In the genomic region with DNA sequence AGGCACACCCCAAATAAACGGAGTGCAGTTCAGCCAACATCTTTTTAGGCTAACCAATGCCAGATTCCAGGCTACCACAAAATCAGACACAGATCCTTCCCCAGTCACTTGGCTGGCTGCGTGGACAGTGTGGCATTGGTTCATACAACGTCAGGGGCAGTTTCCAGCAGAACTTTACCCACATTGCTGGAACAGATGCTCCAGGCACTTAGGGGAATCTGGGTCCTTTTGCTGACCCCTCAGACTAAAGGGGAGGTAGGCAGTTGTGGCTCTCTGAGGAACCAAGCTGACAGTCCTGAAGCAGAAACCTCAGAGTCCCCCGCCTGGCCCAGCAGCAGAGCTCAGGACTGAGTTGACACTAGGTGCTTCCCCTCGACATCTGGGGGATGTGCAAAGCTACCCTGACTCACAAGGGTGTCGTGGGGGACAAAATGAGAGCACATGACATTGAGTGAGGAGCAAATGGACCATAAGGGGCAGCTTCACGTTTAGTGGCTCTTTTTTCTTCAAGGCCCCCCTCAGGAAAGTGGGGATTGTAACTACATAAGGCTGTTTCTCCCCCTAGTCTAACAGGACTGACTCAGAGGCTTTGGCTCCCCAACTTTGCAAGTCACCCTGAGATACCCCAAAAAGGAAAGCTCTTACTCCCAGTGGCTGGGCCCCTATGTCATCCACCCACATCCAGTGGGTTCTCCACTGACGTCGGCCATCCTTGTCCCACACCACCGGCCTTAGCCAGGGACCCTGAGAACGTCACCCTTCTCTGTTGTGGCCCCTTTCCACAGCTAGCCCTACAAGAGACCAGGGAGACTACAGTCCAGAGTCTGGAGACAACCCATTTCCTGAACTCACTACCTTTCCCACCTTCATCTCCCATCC, we compare ENCODE assay signal across 8 mouse cellular contexts. TPM values are rescaled to one million over a fixed set of nuclear protein-coding genes. Genes with fewer than 3 reads are reported as not detected.
DNase-seq lines count a peak whose midpoint lies in the region; ATAC-seq lines count a peak whose summit lies in the region.

No protein-coding gene starts in this region.

- peaks cover 18% of the 10 kb centered on the region for H3K27me3 ChIP-seq in midbrain, embryonic 11.5 days (ENCODE audit: control insufficient read depth, insufficient read depth, low read length)
- peaks cover 10% of the 10 kb centered on the region for H3K27me3 ChIP-seq in midbrain, embryonic 16.5 days (ENCODE audit: control insufficient read depth, insufficient read depth, low read depth, low read length)
- H3K27me3 ChIP-seq in splenic B cell, adult 2 months (ENCODE audit: control insufficient read depth, insufficient read depth, low read length, poor library complexity, severe bottlenecking): no peaks in the 10 kb centered on the region

- no peak overlapping the region for H3K4me3 ChIP-seq in midbrain, embryonic 11.5 days (ENCODE audit: low read depth, low read length)
- H3K4me3 ChIP-seq in midbrain, embryonic 16.5 days (ENCODE audit: low read depth, low read length): no peak overlapping the region

- no peak overlapping the region for H3K27ac ChIP-seq in midbrain, embryonic 11.5 days (ENCODE audit: low read depth, low read length)
- no peak overlapping the region for H3K27ac ChIP-seq in midbrain, embryonic 16.5 days (ENCODE audit: low read length)

- ATAC-seq in frontal cortex, adult (ENCODE audit: low TSS enrichment): 0 out of 2 replicates have a peak, but pooled peaks have one; percentile 3
- ATAC-seq in midbrain, embryonic 11.5 days (ENCODE audit: low FRiP score): no peak
- ATAC-seq in midbrain, embryonic 16.5 days: no peak
- ATAC-seq in inflammation-experienced regulatory T-cells, adult 6 months: peak; percentile 13

- H3K9me3 ChIP-seq in midbrain, embryonic 11.5 days (ENCODE audit: control insufficient read depth, low read length): no peaks in the 10 kb centered on the region
- H3K9me3 ChIP-seq in midbrain, embryonic 16.5 days (replicated peaks; ENCODE audit: control insufficient read depth, low read length, poor library complexity, severe bottlenecking): no peaks in the 10 kb centered on the region

- 74% methylated on average over 11 of the region's 11 CpGs for WGBS in midbrain, embryonic 11.5 days
- WGBS in midbrain, embryonic 16.5 days: 83% methylated on average over 11 of the region's 11 CpGs

- no peak overlapping the region for H3K9ac ChIP-seq in midbrain, embryonic 11.5 days (ENCODE audit: low read length)
- no peak overlapping the region for H3K9ac ChIP-seq in midbrain, embryonic 16.5 days (ENCODE audit: low read depth, low read length)

- no peak for DNase-seq in frontal cortex, adult 2 months (ENCODE audit: extremely low spot score in 1 of 2, low spot score in 1 of 2)
- DNase-seq in midbrain, embryonic 11.5 days (ENCODE audit: low spot score, missing footprints): no peak
- DNase-seq in splenic B cell, adult 2 months (ENCODE audit: low read depth, low spot score): peak; percentile 60
- DNase-seq in cerebellum, postnatal 10 days: no peak
- no peak for DNase-seq in adrenal gland, postnatal 25 days

- H3K36me3 ChIP-seq in midbrain, embryonic 11.5 days (ENCODE audit: control insufficient read depth, insufficient read depth, low read length): no peaks in the 10 kb centered on the region
- H3K36me3 ChIP-seq in midbrain, embryonic 16.5 days (ENCODE audit: control insufficient read depth, insufficient read depth, low read length): no peaks in the 10 kb centered on the region
- H3K36me3 ChIP-seq in splenic B cell, adult 2 months (ENCODE audit: control insufficient read depth, insufficient read depth, low read length, poor library complexity, severe bottlenecking): peaks cover 3% of the 10 kb centered on the region

- peak overlapping the region; percentile 57; the same call in 1 of the 2 replicates for H3K4me2 ChIP-seq in midbrain, embryonic 11.5 days
- H3K4me2 ChIP-seq in midbrain, embryonic 16.5 days (ENCODE audit: low read length): no peak overlapping the region

- H3K4me1 ChIP-seq in midbrain, embryonic 11.5 days (ENCODE audit: control insufficient read depth, insufficient read depth, low read length): peaks cover 3% of the 10 kb centered on the region; the same call in 1 of the 2 replicates
- H3K4me1 ChIP-seq in midbrain, embryonic 16.5 days (ENCODE audit: control insufficient read depth, insufficient read depth, low read length): peaks cover 5% of the 10 kb centered on the region

RNA-seq across cellular contexts. Expression of a gene that starts 1.4 kb away (rescaled TPM):
- 10.0 and 10.4 TPM in 2 replicates for polyA plus RNA-seq in frontal cortex, adult 2 months (2012; rRNA removed)
- 2.5 and 4.1 TPM in 2 replicates for polyA plus RNA-seq in midbrain, embryonic 11.5 days (2014; fragmentation: Nextera tagmentation; extraction: Ambion mirVana)
- polyA plus RNA-seq in midbrain, embryonic 16.5 days (2015; fragmentation: Nextera tagmentation; extraction: Ambion mirVana): 1.6 and 2.7 TPM in 2 replicates
- 10 to 100 TPM; 51.7 to 69.8 (median 67.4) TPM for polyA plus RNA-seq in inflammation-experienced regulatory T-cells, adult 6 months (2017; shearing (Covaris generic))
- total RNA-seq in adrenal gland, postnatal 25 days (2021): 6.1 and 6.6 TPM in 2 replicates

RNA-seq across cellular contexts. Expression of a gene that starts 46.9 kb away (rescaled TPM):
- 28.3 and 37.0 TPM in 2 replicates for polyA plus RNA-seq in frontal cortex, adult 2 months (2012; rRNA removed)
- polyA plus RNA-seq in midbrain, embryonic 11.5 days (2014; fragmentation: Nextera tagmentation; extraction: Ambion mirVana): 18.3 and 21.5 TPM in 2 replicates
- polyA plus RNA-seq in midbrain, embryonic 16.5 days (2015; fragmentation: Nextera tagmentation; extraction: Ambion mirVana): 36.3 and 40.4 TPM in 2 replicates
- 10 to 100 TPM; 10.9 to 19.9 (median 14.6) TPM for polyA plus RNA-seq in inflammation-experienced regulatory T-cells, adult 6 months (2017; shearing (Covaris generic))
- total RNA-seq in adrenal gland, postnatal 25 days (2021): 40.6 and 46.7 TPM in 2 replicates

Comparison
In these comparisons a context has a peak if more than half of its experiments do, and no peak if none do; other contexts are left out.
1. ATAC-seq: peak in frontal cortex, adult (single experiment) and inflammation-experienced regulatory T-cells, adult 6 months (single experiment); none in midbrain, embryonic 11.5 days (single experiment) and midbrain, embryonic 16.5 days (single experiment).